Mouse (Mus musculus): ENCODE measurements around the gene A030003K21Rik. TPM values are rescaled to one million over a fixed set of nuclear protein-coding genes. Genes with fewer than 3 reads are reported as not detected.
"Not testable (repeated sequence)": the region's sequence is repeated elsewhere in the genome, so short reads cannot be mapped to it uniquely, and the experiment has no call there.

A030003K21Rik gene
- total and polyA plus RNA-seq, 3 experiments = not detected

GRCm38 (mm10) chr1:82959870-82960385 is 16.7 kb upstream of the A030003K21Rik start, which contains the start of gene Gm47955:
Gene Gm47955 (plus strand): TSS chr1:82960286.
- H3K79me2 ChIP-seq (replicated peaks; ENCODE audit: control insufficient read depth, extremely low read depth, insufficient read depth, poor library complexity, severe bottlenecking) = no peaks in the 10 kb centered on the region
- dilution Hi-C loops (cut with MboI; ENCODE audit: extremely low pct_ligation_motif_present, extremely low pct_unique_long_range_greater_than_20kb, low sequenced_read_pairs) (no loop called here), in situ Hi-C loops (cut with MboI; ENCODE audit: low pct_ligation_motif_present, low pct_unique_long_range_greater_than_20kb, low sequenced_read_pairs) (no loop called here)
- H3K9me3 ChIP-seq (replicated peaks; ENCODE audit: low read length) = peaks cover 7% of the 10 kb centered on the region
- H3K4me1 ChIP-seq (ENCODE audit: control insufficient read depth in 1 of 2, insufficient read depth in 2 of 2) = peaks cover 7 to 19% of the 10 kb centered on the region in 2 experiments
- no peaks in the 10 kb centered on the region for H3K27me3 ChIP-seq (replicated peaks)
- DNase-seq (ENCODE audit: extremely low read depth) = peak; percentile 18
- TF ChIP-seq MXI1 (IDR thresholded peaks at IDR 0.05; ENCODE audit: low read depth, low read length) (no peak), PAX5 (IDR thresholded peaks at IDR 0.05; ENCODE audit: low read length) (no peak), BHLHE40 (IDR thresholded peaks at IDR 0.05; ENCODE audit: low read depth, low read length) (peak; percentile 50), CHD1 (IDR thresholded peaks at IDR 0.05; ENCODE audit: low read depth, low read length) (no peak), JUND (conservative IDR thresholded peaks at IDR 0.05; ENCODE audit: low read depth, low read length) (no peak)
- no peak within 1 kb of the TSS for H3K27ac ChIP-seq (ENCODE audit: insufficient read depth, low read depth)
- no peak within 1 kb of the TSS for H3K4me2 ChIP-seq (ENCODE audit: insufficient read depth, low read depth, poor library complexity, severe bottlenecking)
- no peaks in the 10 kb centered on the region for H3K36me3 ChIP-seq (replicated peaks in 1 of 2; ENCODE audit: control insufficient read depth in 1 of 2, insufficient read depth in 1 of 2, low read length in 1 of 2)
- H3K9ac ChIP-seq (ENCODE audit: insufficient read depth, low read depth) = no peak within 1 kb of the TSS
- no peak within 1 kb of the TSS for H3K4me3 ChIP-seq (replicated peaks in 1 of 3; ENCODE audit: low read depth in 2 of 3, low read length in 2 of 3, poor library complexity in 1 of 3)

GRCm38 (mm10) chr1:82955913-82956312 is 12.7 kb upstream of the A030003K21Rik start, which contains the start of gene Gm7544:
Gene Gm7544 (minus strand): TSS chr1:82956013.
- in situ Hi-C loops (cut with MboI; ENCODE audit: low pct_ligation_motif_present, low pct_unique_long_range_greater_than_20kb, low sequenced_read_pairs); H3K36me3 ChIP-seq (replicated peaks in 1 of 2; ENCODE audit: control insufficient read depth in 1 of 2, insufficient read depth in 1 of 2, low read length in 1 of 2); H3K9me3 ChIP-seq (replicated peaks; ENCODE audit: low read length); H3K27ac ChIP-seq (ENCODE audit: insufficient read depth, low read depth); H3K9ac ChIP-seq (ENCODE audit: insufficient read depth, low read depth); DNase-seq (ENCODE audit: extremely low read depth); H3K4me3 ChIP-seq (replicated peaks in 1 of 3; ENCODE audit: low read depth in 2 of 3, low read length in 2 of 3, poor library complexity in 1 of 3); H3K4me2 ChIP-seq (ENCODE audit: insufficient read depth, low read depth, poor library complexity, severe bottlenecking); H3K4me1 ChIP-seq (ENCODE audit: control insufficient read depth in 1 of 2, insufficient read depth in 2 of 2); H3K27me3 ChIP-seq (replicated peaks); dilution Hi-C loops (cut with MboI; ENCODE audit: extremely low pct_ligation_motif_present, extremely low pct_unique_long_range_greater_than_20kb, low sequenced_read_pairs); H3K79me2 ChIP-seq (replicated peaks; ENCODE audit: control insufficient read depth, extremely low read depth, insufficient read depth, poor library complexity, severe bottlenecking): not testable (repeated sequence)

- Histone ChIP-seq H3K4me1 (ENCODE audit: control insufficient read depth in 1 of 2, insufficient read depth in 2 of 2) (no peaks in the 10 kb centered on the region), H3K27me3 (replicated peaks) (no peaks in the 10 kb centered on the region), H3K4me3 (replicated peaks in 1 of 3; ENCODE audit: low read depth in 2 of 3, low read length in 2 of 3, poor library complexity in 1 of 3) (no peak overlapping the region), H3K36me3 (replicated peaks in 1 of 2; ENCODE audit: control insufficient read depth in 1 of 2, insufficient read depth in 1 of 2, low read length in 1 of 2) (no peaks in the 10 kb centered on the region), H3K27ac (ENCODE audit: insufficient read depth, low read depth) (no peak overlapping the region), H3K4me2 (ENCODE audit: insufficient read depth, low read depth, poor library complexity, severe bottlenecking) (no peak overlapping the region), H3K79me2 (replicated peaks; ENCODE audit: control insufficient read depth, extremely low read depth, insufficient read depth, poor library complexity, severe bottlenecking) (no peaks in the 10 kb centered on the region), H3K9me3 (replicated peaks; ENCODE audit: low read length) (no peaks in the 10 kb centered on the region), H3K9ac (ENCODE audit: insufficient read depth, low read depth) (no peak overlapping the region)
- no peak for DNase-seq (ENCODE audit: extremely low read depth)
- dilution Hi-C loops (cut with MboI; ENCODE audit: extremely low pct_ligation_motif_present, extremely low pct_unique_long_range_greater_than_20kb, low sequenced_read_pairs) (no loop called here), in situ Hi-C loops (cut with MboI; ENCODE audit: low pct_ligation_motif_present, low pct_unique_long_range_greater_than_20kb, low sequenced_read_pairs) (no loop called here)
- TF ChIP-seq NELFE (IDR thresholded peaks at IDR 0.05; ENCODE audit: low read depth, low read length) (no peak), MXI1 (IDR thresholded peaks at IDR 0.05; ENCODE audit: low read depth, low read length) (no peak), MYC (IDR thresholded peaks at IDR 0.05; ENCODE audit: low read depth, low read length) (no peak), NRF1 (IDR thresholded peaks at IDR 0.05; ENCODE audit: low read depth, low read length) (no peak), CTCF (conservative IDR thresholded peaks at IDR 0.05 in 1 of 2, IDR thresholded peaks at IDR 0.05 in 1 of 2; ENCODE audit: low read depth in 2 of 2, low read length in 2 of 2) (no peak), ELF1 (IDR thresholded peaks at IDR 0.05; ENCODE audit: low read depth, low read length) (no peak), USF1 (IDR thresholded peaks at IDR 0.05; ENCODE audit: low read depth, low read length) (no peak), SIN3A (IDR thresholded peaks at IDR 0.05; ENCODE audit: low read length) (no peak), MEF2A (IDR thresholded peaks at IDR 0.05; ENCODE audit: borderline replicate concordance, low read depth, low read length) (no peak), ETS1 (conservative IDR thresholded peaks at IDR 0.05; ENCODE audit: low read depth, low read length) (no peak), SMC3 (IDR thresholded peaks at IDR 0.05; ENCODE audit: low read depth, low read length) (no peak), JUND (conservative IDR thresholded peaks at IDR 0.05; ENCODE audit: low read depth, low read length) (no peak), CHD1 (IDR thresholded peaks at IDR 0.05; ENCODE audit: low read depth, low read length) (no peak), MAZ (IDR thresholded peaks at IDR 0.05; ENCODE audit: low read depth, low read length) (no peak), ZKSCAN1 (IDR thresholded peaks at IDR 0.05; ENCODE audit: borderline replicate concordance, low read depth, low read length) (no peak), RCOR1 (conservative IDR thresholded peaks at IDR 0.05; ENCODE audit: low read depth, low read length) (no peak), MAX (IDR thresholded peaks at IDR 0.05; ENCODE audit: low read length) (no peak), KAT2A (IDR thresholded peaks at IDR 0.05; ENCODE audit: insufficient replicate concordance, low read length) (no peak), ZNF384 (IDR thresholded peaks at IDR 0.05; ENCODE audit: low read depth, low read length) (no peak)
These were observed 5.4 kb upstream of the A030003K21Rik start for GRCm38 (mm10) chr1:82948601-82949000.
